Comparison of ENCODE assay signal across 8 mouse cellular contexts in the genomic region with DNA sequence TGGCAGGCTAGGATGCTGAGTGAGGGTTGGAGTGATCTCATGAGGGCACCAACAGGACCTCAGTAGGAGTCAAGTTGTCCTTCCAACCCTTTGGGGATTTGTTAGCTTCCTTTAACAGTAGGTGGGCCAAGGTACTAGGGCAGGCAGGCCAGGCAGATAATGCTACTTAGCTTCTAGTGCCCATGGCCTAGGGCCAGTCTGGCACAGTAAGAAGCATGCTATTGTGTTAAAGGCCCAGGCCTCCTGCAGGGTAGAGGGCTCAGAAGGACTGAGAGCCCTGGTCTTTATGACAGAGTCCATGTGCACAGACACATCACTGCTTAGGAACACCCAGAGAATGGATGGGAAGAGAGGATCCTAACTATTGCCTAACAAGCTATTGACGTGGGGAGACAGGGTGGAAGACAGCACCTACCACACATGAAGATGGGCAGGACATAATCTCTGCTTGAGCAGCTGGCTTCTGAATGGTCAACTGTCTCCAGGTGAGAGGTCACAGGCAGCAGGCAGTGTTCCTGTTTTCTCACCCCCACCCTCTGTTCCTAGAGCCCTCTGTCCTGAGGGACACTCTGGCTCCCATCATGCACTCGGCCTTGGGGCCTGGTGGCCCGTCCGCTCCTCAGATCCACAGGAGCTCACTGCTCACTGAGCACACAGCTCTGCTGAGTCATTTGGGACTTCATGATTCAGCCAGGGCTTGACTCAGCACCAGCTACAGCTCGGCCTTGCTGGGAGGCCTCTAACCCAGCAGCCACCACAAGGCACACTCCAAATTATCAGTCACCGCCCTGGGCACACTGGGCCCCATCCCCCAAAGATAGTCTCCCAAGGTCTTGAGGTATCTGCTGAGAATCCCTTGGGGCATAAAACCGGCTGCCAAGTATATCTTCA.
DNase-seq lines count a peak whose midpoint lies in the region; ATAC-seq and TF ChIP-seq lines count a peak whose summit lies in the region.

No protein-coding gene starts in this region.

- peak overlapping the region; percentile 34; the same call in 1 of the 2 replicates for H3K27ac ChIP-seq in left cerebral cortex, adult 2 months
- H3K27ac ChIP-seq in heart, embryonic 16.5 days (ENCODE audit: low read length) = peak overlapping the region; percentile 80; the same call in 1 of the 2 replicates
- no peak overlapping the region for H3K27ac ChIP-seq in thymus, adult 2 months (ENCODE audit: control insufficient read depth, insufficient read depth, low read length)

- H3K4me3 ChIP-seq in left cerebral cortex, adult 2 months = no peak overlapping the region
- H3K4me3 ChIP-seq in heart, embryonic 16.5 days (ENCODE audit: low read length) = no peak overlapping the region
- no peak overlapping the region for H3K4me3 ChIP-seq in thymus, adult 2 months (ENCODE audit: control insufficient read depth, insufficient read depth, low read length)

- H3K27me3 ChIP-seq in heart, embryonic 16.5 days (ENCODE audit: control insufficient read depth, insufficient read depth, low read length) = no peaks in the 10 kb centered on the region
- H3K27me3 ChIP-seq in thymus, adult 2 months (ENCODE audit: control insufficient read depth, insufficient read depth, low read length) = no peaks in the 10 kb centered on the region

- H3K9ac ChIP-seq in heart, embryonic 16.5 days (ENCODE audit: low read length) = no peak overlapping the region

- no peaks in the 10 kb centered on the region for H3K9me3 ChIP-seq in heart, embryonic 16.5 days (replicated peaks; ENCODE audit: control insufficient read depth, low read length)

- H3K4me1 ChIP-seq in heart, embryonic 16.5 days (ENCODE audit: control insufficient read depth, insufficient read depth, low read length) = peaks cover 47% of the 10 kb centered on the region
- H3K4me1 ChIP-seq in thymus, adult 2 months (replicated peaks; ENCODE audit: control insufficient read depth, insufficient read depth, low read length) = peaks cover 6% of the 10 kb centered on the region

- no peak for TF ChIP-seq POLR2A in thymus, adult 2 months (IDR thresholded peaks at IDR 0.05; ENCODE audit: control insufficient read depth, extremely low read depth, insufficient read depth, low read length, poor library complexity)

- DNase-seq in left cerebral cortex, adult 2 months (ENCODE audit: extremely low spot score in 1 of 2, low spot score in 2 of 2) = peak in 1 of 2 experiments; percentile 16
- DNase-seq in left cerebral cortex, adult 11 months (ENCODE audit: low spot score) = no peak
- DNase-seq in adrenal gland, adult 8-10 months = peak; percentile 88
- no peak for DNase-seq in thymus, adult 2 months
- DNase-seq in testis, postnatal 14 days (ENCODE audit: low spot score) = no peak

- H3K36me3 ChIP-seq in heart, embryonic 16.5 days (ENCODE audit: control insufficient read depth, insufficient read depth) = peaks cover 4% of the 10 kb centered on the region
- no peaks in the 10 kb centered on the region for H3K36me3 ChIP-seq in thymus, adult 2 months (ENCODE audit: control insufficient read depth, insufficient read depth, low read length)

- intact Hi-C loops in left cerebral cortex, adult 2 months (cut with DNase I) = no loop called here

- no peak for TF ChIP-seq CTCF in left cerebral cortex, adult 2 months (IDR thresholded peaks at IDR 0.05)
- no peak for TF ChIP-seq CTCF in thymus, adult 2 months (IDR thresholded peaks at IDR 0.05; ENCODE audit: borderline replicate concordance, control insufficient read depth, extremely low read depth, insufficient read depth, low read length, poor library complexity)

- WGBS in heart, embryonic 16.5 days = 62% methylated on average over 7 of the region's 7 CpGs
- WGBS in thymus, adult 2 months = 86% methylated on average over 7 of the region's 7 CpGs

- ATAC-seq in heart, embryonic 16.5 days (replicated peaks; ENCODE audit: extremely low read depth, insufficient read depth, low FRiP score) = 0 out of 2 replicates have a peak, but pooled peaks have one; percentile 26
- ATAC-seq in neutrophil, adult 5-6 weeks (ENCODE audit: extremely low read depth, insufficient number of reproducible peaks, low FRiP score, poor library complexity, severe bottlenecking) = peak; percentile 4; the same call in 1 of the 2 replicates
- no peak for ATAC-seq in inflammation-experienced regulatory T-cells, adult 6 months

- no peak overlapping the region for H3K4me2 ChIP-seq in heart, embryonic 16.5 days (ENCODE audit: low read depth, low read length)
